Mouse (Mus musculus): ENCODE measurements at regions not wholly inside any gene's neighbourhood (a gene's known extent, or its start where the extent isn't known, plus 50 kb on each side); places are given as distances from the start of the nearest gene placed in this dataset.

DNA sequence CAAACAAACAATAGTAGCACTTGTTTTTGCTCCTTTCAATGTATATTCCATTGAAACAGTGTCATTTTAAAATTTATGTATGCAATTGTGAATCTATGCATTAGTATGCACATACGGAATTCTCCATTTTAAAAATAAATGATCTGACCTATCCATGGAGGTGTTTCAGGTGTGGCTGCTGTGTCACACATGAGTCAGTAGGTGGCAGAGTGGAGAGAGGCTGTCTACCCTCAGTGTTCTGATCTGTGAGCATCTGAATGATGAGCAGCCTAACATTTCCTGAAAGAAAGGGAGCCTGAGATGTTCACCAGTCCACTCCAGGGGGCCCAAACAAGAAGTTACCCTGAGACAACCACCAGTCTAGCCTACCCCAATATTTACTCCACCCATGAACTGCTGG lies 75.6 kb upstream of the 1700006A11Rik start:
- H3K27me3 ChIP-seq, result no peaks in the 10 kb centered on the region
- in situ Hi-C loops (cut with MboI; ENCODE audit: low pct_unique_long_range_greater_than_20kb), result no loop called here
- ATAC-seq (no peak), DNase-seq (ENCODE audit: low read depth, low spot score) (no peak)
- no peak for TF ChIP-seq CTCF (IDR thresholded peaks at IDR 0.05)
- ChIA-PET POLR2A (no interaction called here), CTCF (no interaction called here)

DNA sequence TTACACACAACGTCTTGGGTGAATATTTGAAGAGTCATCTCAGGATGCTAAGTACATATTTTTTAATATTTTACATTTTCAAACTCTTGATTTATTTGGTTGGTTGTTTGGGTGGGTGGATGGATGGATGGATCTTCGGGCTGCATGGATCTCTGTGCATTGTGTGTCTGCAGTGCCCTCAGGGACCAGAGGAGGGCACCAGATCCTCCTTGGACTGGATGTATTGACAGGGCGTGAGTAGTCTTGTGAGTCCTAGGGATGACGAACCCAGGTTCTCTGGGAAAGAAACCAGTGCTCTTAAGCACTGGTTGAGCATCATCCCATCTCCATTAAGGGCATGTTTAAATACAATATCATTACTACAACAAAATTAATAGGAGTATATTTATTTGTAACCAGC lies 70.2 kb upstream of the 1700006A11Rik start:
- in situ Hi-C loops (cut with MboI; ENCODE audit: low pct_unique_long_range_greater_than_20kb), result no loop called here
- TF ChIP-seq CTCF (IDR thresholded peaks at IDR 0.05), result peak; percentile 46
- POLR2A ChIA-PET, result no interaction called here
- H3K27me3 ChIP-seq, result no peaks in the 10 kb centered on the region
- DNase-seq (ENCODE audit: low read depth, low spot score) (no peak), ATAC-seq (no peak)
- CTCF ChIA-PET, result no interaction called here
